Mouse (Mus musculus): ENCODE measurements around the gene Ptpre.
"Not testable (repeated sequence)": the region's sequence is repeated elsewhere in the genome, so short reads cannot be mapped to it uniquely, and the experiment has no call there.

The Ptpre gene

DNA sequence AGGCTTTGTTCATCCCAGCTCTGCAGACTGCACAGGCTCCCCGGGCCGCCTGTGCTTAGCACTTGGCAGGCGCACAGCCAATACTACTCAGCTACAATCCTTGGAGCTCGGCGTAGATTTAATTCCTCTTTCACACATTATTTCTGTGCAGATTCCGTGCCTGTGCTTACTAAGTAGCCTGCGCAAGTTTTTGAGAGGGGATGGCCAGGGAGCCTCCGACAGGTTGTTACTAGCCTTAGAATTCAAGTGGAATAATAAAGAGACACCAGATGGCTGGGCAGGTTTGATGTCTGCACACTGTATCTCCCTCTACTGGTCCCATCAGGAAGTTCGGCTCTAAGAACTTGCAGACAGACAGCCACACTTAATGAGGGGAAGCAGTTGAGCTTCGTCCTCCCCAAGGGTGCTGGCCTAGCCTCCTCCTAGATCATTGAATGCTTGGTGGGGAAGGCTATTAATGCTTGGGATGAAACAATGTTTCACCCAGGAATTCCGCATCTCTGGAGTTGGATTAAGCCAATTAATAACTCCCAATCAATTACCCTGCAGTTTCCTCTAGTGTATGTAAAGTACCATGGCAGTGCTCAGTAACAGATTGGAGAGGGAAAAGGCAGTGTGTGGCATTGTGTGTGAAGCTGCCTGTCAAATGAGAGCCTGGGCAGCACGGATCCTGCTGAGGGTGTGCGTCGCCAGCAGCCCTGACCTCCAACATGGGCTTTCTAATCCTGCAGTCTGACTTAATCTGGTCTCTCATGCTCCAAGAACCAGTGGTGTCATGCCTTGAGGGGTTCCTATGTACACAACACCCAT, 104.6 kb downstream of the Ptpre start:
- CTCF ChIA-PET: interaction anchor here (1.2 kb wide), 1 partner anchor 8 kb away, joined by 3 read pairs; no protein-coding TSS in a partner anchor

DNA sequence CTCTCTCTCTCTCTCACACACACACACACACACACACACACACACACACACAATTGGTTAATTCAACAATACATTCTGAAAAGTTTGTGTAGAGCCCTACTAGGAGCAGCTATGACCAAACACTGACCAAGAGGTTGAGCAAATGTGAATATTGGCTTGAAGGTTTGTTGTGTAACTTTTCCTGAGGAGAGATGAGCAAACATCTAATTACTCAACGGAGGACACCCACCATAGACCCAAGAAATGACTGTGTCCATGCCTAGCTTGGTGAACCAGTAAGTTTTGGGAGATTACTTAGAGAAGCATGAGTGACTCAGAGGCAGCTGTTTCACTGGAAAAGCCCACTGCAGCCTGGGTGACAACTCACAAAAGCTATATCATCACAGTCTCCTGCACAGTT, 107.2 kb downstream of the Ptpre start:
- CTCF ChIA-PET: no interaction called here

DNA sequence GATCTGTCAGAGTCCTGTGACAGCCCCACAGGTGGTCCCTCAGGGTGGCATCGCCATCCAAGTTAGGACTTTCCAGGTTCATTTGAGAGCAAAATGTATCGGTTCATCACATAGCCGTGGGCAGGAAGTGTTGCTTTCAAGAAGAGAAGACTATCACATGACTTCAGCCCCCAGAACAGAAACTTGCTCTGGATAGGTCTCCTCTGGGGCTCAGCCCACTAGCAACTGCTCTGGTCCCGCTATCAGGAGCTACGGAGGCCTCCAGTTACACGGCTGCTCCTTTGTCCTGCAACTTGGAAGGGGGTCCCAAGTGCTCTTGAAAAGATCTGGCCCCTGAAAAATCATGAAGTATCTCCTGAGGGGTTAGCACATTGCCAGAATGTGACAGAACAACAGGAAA, 109.7 kb downstream of the Ptpre start:
- CTCF ChIA-PET: no interaction called here

GRCm38 (mm10) chr7:135648821-135649220, 111.5 kb downstream of the Ptpre start:
- CTCF ChIA-PET: no interaction called here

GRCm38 (mm10) chr7:135649306-135649705, 112.0 kb downstream of the Ptpre start:
- CTCF ChIA-PET: no interaction called here

GRCm38 (mm10) chr7:135650061-135650460, 112.8 kb downstream of the Ptpre start:
- CTCF ChIA-PET: interaction anchor here (1.0 kb wide), 1 partner anchor 9 kb away, joined by 3 read pairs; no protein-coding TSS in a partner anchor

GRCm38 (mm10) chr7:135651831-135652511, 114.7 kb downstream of the Ptpre start:
- CTCF ChIA-PET: interaction anchor here (0.7 kb wide), 4 partner anchors 10 to 113 kb away, joined by 5 to 7 read pairs (median 6); no protein-coding TSS in a partner anchor

DNA sequence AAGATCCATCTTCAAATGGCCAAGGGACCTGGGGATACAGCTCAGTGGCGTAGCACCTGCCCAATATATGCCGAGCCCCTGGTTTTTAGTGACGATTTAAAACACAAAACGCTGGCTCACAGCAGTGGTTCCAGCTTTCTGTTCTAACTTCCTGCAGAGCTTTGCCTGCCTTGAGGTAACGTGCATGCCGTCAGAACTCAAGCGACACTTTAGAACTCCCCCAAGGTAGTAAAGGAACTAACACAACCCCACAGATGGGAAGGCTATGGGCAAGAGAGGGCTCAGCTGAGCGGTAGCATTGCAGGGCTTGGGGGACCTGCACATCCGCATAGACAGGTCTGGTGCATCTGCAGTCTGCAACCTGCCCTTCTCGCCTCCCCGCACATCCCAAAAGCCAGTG, 115.5 kb downstream of the Ptpre start:
- CTCF ChIA-PET: interaction anchor here (0.7 kb wide), 1 partner anchor 9 kb away, joined by 7 read pairs; no protein-coding TSS in a partner anchor

- CTCF ChIA-PET: no interaction called here
Observed at GRCm38 (mm10) chr7:135653601-135654000, 116.3 kb downstream of the Ptpre start.

GRCm38 (mm10) chr7:135654288-135654687, 117.0 kb downstream of the Ptpre start:
- CTCF ChIA-PET: no interaction called here

GRCm38 (mm10) chr7:135655113-135655512, 117.8 kb downstream of the Ptpre start:
- CTCF ChIA-PET: interaction anchor here (1.4 kb wide), 1 partner anchor 26 kb away, joined by 3 read pairs; no protein-coding TSS in a partner anchor

GRCm38 (mm10) chr7:135658150-135658549, 120.9 kb downstream of the Ptpre start:
- CTCF ChIA-PET: no interaction called here

- CTCF ChIA-PET: interaction anchor here (0.6 kb wide), 1 partner anchor 13 kb away, joined by 3 read pairs; no protein-coding TSS in a partner anchor
Observed at GRCm38 (mm10) chr7:135659314-135659935, 122.1 kb downstream of the Ptpre start.

DNA sequence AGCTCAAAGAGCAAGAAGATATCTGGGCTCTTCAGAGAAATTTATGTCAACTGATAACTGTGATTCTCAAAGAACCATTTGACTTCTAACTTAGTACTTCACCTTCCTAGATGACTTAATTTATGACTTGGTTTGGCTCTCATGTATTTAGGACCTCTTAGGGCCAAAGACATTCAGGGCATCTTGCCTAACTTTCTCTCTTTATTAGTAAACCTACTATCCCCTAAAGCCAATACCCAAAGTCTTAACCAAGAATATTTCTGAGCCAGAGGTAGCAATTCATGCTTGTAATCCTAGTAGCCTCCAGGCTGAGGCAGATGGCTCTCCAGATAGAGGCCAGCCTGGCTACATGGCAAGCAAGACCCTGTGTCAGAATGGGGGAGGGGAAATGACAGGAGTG, 123.0 kb downstream of the Ptpre start:
- CTCF ChIA-PET: no interaction called here

DNA sequence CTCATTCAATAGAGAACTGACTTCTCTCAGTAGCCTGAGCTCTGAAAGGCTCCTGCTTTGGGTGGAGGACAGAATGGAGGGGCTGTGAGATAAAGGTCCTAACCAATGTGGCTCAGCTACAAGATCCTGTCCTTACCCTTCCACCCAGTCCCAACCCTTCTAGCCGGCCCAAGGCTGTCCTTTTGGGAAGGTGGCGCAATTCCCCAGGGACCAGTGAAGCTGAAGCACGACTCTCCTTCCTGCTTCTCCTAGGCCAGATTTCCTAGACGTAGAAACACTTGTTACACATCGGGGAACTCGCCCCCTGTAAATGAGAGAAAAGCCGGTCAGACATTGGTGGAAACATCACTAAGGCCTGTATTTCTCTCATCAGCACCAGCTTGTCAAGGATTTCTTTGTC, 126.9 kb downstream of the Ptpre start:
- CTCF ChIA-PET: no interaction called here

- CTCF ChIA-PET: no interaction called here
Observed at GRCm38 (mm10) chr7:135666314-135666713, 129.0 kb downstream of the Ptpre start.

- CTCF ChIA-PET: interaction anchor here (0.5 to 1.4 kb wide), 3 partner anchors 8 to 207 kb away, joined by 3 to 18 read pairs (median 4); partner anchors contain the start of gene Ptpre
Observed at GRCm38 (mm10) chr7:135668852-135669739, 131.8 kb downstream of the Ptpre start.

- CTCF ChIA-PET: no interaction called here
Observed at GRCm38 (mm10) chr7:135673576-135673975, 136.3 kb downstream of the Ptpre start.

DNA sequence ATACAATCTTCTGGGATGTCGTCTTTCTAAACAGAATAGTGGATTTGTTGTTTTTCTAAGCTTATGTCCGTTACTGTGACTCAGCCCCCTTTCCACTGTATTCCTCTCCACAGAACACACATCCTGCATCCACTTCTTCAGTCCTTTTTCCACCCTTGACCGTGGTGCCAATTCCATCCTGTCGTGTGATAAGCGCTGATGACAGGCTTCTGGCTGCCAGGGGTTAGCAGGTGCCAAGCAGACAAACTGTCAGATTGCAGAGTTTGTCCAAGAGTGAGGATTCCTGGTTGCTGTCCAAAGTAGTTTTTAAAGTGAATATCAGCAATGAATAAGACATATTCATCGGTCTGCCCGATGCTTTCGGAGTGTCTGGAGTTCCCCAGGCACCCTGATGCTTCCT, 139.4 kb downstream of the Ptpre start:
- CTCF ChIA-PET: interaction anchor here (0.5 to 0.7 kb wide), 2 partner anchors 9 to 13 kb away, joined by 3 to 4 read pairs; no protein-coding TSS in a partner anchor

DNA sequence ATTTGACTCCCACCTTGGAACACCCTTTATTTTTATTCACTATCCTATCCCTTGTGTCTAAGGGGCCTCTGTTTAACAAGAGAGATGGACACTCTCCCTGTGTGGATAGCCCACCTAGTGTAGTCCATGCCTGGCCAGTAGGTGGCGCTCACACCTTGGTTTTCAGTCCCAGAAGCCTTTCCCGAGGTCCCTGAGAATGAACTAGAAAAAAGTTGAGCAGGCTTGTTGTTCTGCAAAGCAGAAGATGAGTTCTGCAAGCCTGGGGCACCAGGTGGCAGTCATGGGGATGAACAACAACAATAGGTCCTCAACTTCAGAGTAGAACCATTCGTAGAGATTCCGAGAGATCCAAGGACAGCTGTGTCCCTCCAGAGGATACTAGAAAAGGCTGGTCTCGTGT, 143.1 kb downstream of the Ptpre start:
- CTCF ChIA-PET: no interaction called here

DNA sequence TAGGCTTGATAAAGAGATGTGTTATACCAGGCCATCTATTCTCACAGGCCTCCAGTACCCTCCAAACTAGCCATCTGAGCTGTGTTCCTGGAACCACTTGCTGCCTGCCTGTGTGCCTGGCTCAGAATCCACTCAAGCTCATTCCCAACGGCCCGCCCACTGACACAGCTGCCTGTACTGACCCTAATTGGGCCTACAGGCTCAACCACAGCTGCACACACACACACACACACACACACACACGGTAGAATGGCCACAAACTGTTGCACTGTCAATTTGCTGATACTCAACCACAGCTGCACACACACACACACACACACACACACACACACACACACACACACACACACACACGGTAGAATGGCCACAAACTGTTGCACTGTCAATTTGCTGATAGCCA, 146.8 kb downstream of the Ptpre start:
- CTCF ChIA-PET: not testable (repeated sequence)

Data from spleen, embryonic (tissue).